Mouse (Mus musculus) kidney, postnatal 0 days (tissue): ENCODE results near the gene Lbh. TPM values are rescaled to one million over a fixed set of nuclear protein-coding genes. Genes with fewer than 3 reads are reported as not detected.

ENCODE experiments used
- ATAC-seq: fragments of 200-750 bp; cut with Nextera tagmentation; replicated peaks from 2 replicates; pipeline ENCODE4 v1.8.0; 2017; ENCODE audit warnings: low read depth, moderate number of reproducible peaks, moderate TSS enrichment, moderate library complexity; ENCODE audit not compliant: low FRiP score
- DNase-seq: peaks from one replicate; pipeline ENCODE4 v3.0.0-alpha.2; 2016; ENCODE audit warnings: low spot score
- H3K27ac ChIP-seq: fragments of 300-500 bp; sonication (generic); 2 replicates; pipeline ENCODE4 v1.5.1; 2014; ENCODE audit warnings: mild to moderate bottlenecking
- H3K27me3 ChIP-seq: fragments of 300-500 bp; sonication (generic); 2 replicates; pipeline ENCODE4 v1.6.1; 2014; ENCODE audit warnings: low read length, mixed read lengths; ENCODE audit not compliant: insufficient read depth
- H3K36me3 ChIP-seq: fragments of 300-500 bp; sonication (generic); 2 replicates; pipeline ENCODE4 v1.6.1; 2014; ENCODE audit warnings: low read length, mixed read lengths; ENCODE audit not compliant: insufficient read depth
- H3K4me1 ChIP-seq: fragments of 300-500 bp; sonication (generic); replicated peaks from 2 replicates; pipeline ENCODE4 v1.6.1; 2014; ENCODE audit warnings: antibody characterized with exemption, low read length, mixed read lengths; ENCODE audit not compliant: insufficient read depth
- H3K4me2 ChIP-seq: fragments of 300-500 bp; sonication (generic); 2 replicates; pipeline ENCODE4 v1.6.1; 2014; ENCODE audit warnings: mild to moderate bottlenecking, low read length, moderate library complexity, mixed read lengths
- H3K4me3 ChIP-seq: fragments of 300-500 bp; sonication (generic); replicated peaks from 2 replicates; pipeline ENCODE4 v1.5.1; 2014; ENCODE audit warnings: low read depth, low read length
- H3K9ac ChIP-seq: fragments of 300-500 bp; sonication (generic); 2 replicates; pipeline ENCODE4 v1.6.1; 2014; ENCODE audit warnings: low read depth, low read length
- H3K9me3 ChIP-seq: fragments of 300-500 bp; sonication (generic); replicated peaks from 2 replicates; pipeline ENCODE4 v1.6.1; 2016; ENCODE audit warnings: low read length, inconsistent platforms, mixed read lengths
- CTCF ChIP-seq: IDR thresholded peaks from 2 replicates; pipeline ENCODE4 v1.5.1; 2016; ENCODE audit warnings: antibody characterized with exemption, low read depth, mild to moderate bottlenecking, moderate library complexity
- WGBS: fragments of 180-500 bp; shearing (Covaris S2); extraction: QIAGEN DNeasy Blood & Tissue Kit; methylation state at CpG from one replicate; pipeline ENCODE4 v1.1.7; 2014; 5-methylcytosine and 5-hydroxymethylcytosine counted together
- polyA plus RNA-seq: library from polyadenylated mRNA; unstranded; fragments of >200 nt; fragmentation: Nextera tagmentation; extraction: Ambion mirVana; gene quantifications from 2 replicates; pipeline ENCODE4 v1.2.1, GENCODE M21; 2015

The Lbh gene
- polyA plus RNA-seq, 1 experiment from 2014 or later, result 8.9 TPM

DNA sequence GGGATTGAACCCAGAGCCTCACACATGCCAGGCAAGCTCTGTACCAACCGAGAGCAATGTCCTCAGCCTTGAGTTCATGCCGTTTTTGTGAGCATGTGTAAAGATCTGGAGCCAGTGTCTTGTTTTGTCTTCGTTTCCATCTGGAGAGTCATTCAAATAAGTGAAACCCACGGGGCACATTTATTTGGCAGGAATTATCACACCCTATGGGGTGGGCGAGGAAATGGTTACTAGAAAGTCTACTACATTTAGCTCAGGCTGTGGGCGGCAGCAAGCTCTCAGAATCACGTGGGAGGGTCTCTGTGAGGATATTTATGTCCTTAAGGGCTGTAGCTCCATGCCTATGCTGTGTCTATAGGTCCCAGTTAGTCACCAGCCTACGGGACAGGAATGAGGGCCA lies 6.2 kb downstream of the Lbh start:
- Histone ChIP-seq H3K9ac (no peak overlapping the region), H3K4me1 (peaks cover 19% of the 10 kb centered on the region; the same call in 1 of the 2 replicates), H3K27ac (no peak overlapping the region), H3K4me2 (peak overlapping the region; percentile 49; the same call in 1 of the 2 replicates), H3K4me3 (no peak overlapping the region), H3K9me3 (no peaks in the 10 kb centered on the region), H3K27me3 (no peaks in the 10 kb centered on the region), H3K36me3 (no peaks in the 10 kb centered on the region)
- no peak for DNase-seq
- WGBS, result 55% methylated on average over 8 of the region's 8 CpGs
- no peak for TF ChIP-seq CTCF
- no peak for ATAC-seq

- H3K36me3 ChIP-seq, result no peaks in the 10 kb centered on the region
- no peak for TF ChIP-seq CTCF
- H3K9me3 ChIP-seq, result no peaks in the 10 kb centered on the region
- H3K4me3 ChIP-seq, result no peak overlapping the region
- no peaks in the 10 kb centered on the region for H3K27me3 ChIP-seq
- no peak for DNase-seq
- no peak overlapping the region for H3K9ac ChIP-seq
- WGBS, result 55% methylated on average over 6 of the region's 6 CpGs
- H3K4me2 ChIP-seq, result peak overlapping the region; percentile 17; the same call in 1 of the 2 replicates
- H3K27ac ChIP-seq, result peak overlapping the region; percentile 32; the same call in 1 of the 2 replicates
- no peak for ATAC-seq
- H3K4me1 ChIP-seq, result peaks cover 19% of the 10 kb centered on the region; the same call in 1 of the 2 replicates
Observed at GRCm38 (mm10) chr17:72925111-72925510, 7.0 kb downstream of the Lbh start.

- DNase-seq (peak; percentile 58), ATAC-seq (no peak; the same call in 1 of the 2 replicates)
- TF ChIP-seq CTCF, result no peak
- 41% methylated on average over 12 of the region's 12 CpGs for WGBS
- no peak overlapping the region for H3K4me3 ChIP-seq
- H3K9me3 ChIP-seq, result no peaks in the 10 kb centered on the region
- H3K36me3 ChIP-seq, result no peaks in the 10 kb centered on the region
- H3K4me1 ChIP-seq, result peaks cover 19% of the 10 kb centered on the region; the same call in 1 of the 2 replicates
- H3K4me2 ChIP-seq, result peak overlapping the region; percentile 17; the same call in 1 of the 2 replicates
- peak overlapping the region; percentile 65 for H3K27ac ChIP-seq
- no peak overlapping the region for H3K9ac ChIP-seq
- no peaks in the 10 kb centered on the region for H3K27me3 ChIP-seq
Observed at GRCm38 (mm10) chr17:72925804-72926617, 7.9 kb downstream of the Lbh start.

DNA sequence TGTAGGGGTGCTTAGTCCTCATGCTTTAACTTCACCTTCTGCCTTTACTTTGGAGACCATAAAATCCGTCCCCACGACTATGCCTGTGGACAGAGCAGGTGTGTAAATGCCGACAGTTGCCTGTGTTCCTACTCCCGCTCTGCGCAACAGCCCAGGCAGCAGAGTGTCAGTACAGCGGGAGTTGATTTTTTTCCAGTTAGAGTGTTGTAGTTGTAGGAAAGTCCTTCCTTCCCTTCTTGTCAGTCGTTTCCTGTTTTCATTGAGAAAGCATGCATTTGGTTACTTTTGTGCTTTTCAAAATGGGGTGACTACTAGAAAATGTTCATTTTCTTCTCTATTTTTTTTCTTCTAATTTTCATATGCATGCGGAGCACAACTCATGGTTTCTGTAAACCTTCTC lies 8.9 kb downstream of the Lbh start:
- no peak for DNase-seq
- no peak for ATAC-seq
- no peak overlapping the region for H3K9ac ChIP-seq
- 81% methylated on average over 8 of the region's 8 CpGs for WGBS
- no peaks in the 10 kb centered on the region for H3K9me3 ChIP-seq
- H3K4me1 ChIP-seq, result peaks cover 19% of the 10 kb centered on the region; the same call in 1 of the 2 replicates
- no peaks in the 10 kb centered on the region for H3K27me3 ChIP-seq
- peak overlapping the region; percentile 17; the same call in 1 of the 2 replicates for H3K4me2 ChIP-seq
- H3K27ac ChIP-seq, result no peak overlapping the region
- no peak overlapping the region for H3K4me3 ChIP-seq
- no peaks in the 10 kb centered on the region for H3K36me3 ChIP-seq
- TF ChIP-seq CTCF, result no peak

GRCm38 (mm10) chr17:72933116-72933515 lies 15.0 kb downstream of the Lbh start:
- no peak for TF ChIP-seq CTCF
- H3K4me1 ChIP-seq, result peaks cover 13% of the 10 kb centered on the region
- no peak overlapping the region for H3K4me3 ChIP-seq
- WGBS, result 90% methylated on average over 4 of the region's 4 CpGs
- no peaks in the 10 kb centered on the region for H3K9me3 ChIP-seq
- H3K36me3 ChIP-seq, result no peaks in the 10 kb centered on the region
- DNase-seq (no peak), ATAC-seq (no peak)
- H3K27me3 ChIP-seq, result no peaks in the 10 kb centered on the region
- H3K4me2 ChIP-seq, result no peak overlapping the region
- H3K27ac ChIP-seq, result no peak overlapping the region
- H3K9ac ChIP-seq, result no peak overlapping the region

GRCm38 (mm10) chr17:72934146-72934545 lies 16.0 kb downstream of the Lbh start:
- H3K27me3 ChIP-seq, result no peaks in the 10 kb centered on the region
- peak overlapping the region; percentile 31; the same call in 1 of the 2 replicates for H3K9ac ChIP-seq
- peak overlapping the region; percentile 34; the same call in 1 of the 2 replicates for H3K27ac ChIP-seq
- 49% methylated on average over 2 of the region's 2 CpGs for WGBS
- ATAC-seq (no peak), DNase-seq (no peak)
- no peaks in the 10 kb centered on the region for H3K9me3 ChIP-seq
- H3K4me2 ChIP-seq, result no peak overlapping the region
- TF ChIP-seq CTCF, result no peak
- no peaks in the 10 kb centered on the region for H3K36me3 ChIP-seq
- H3K4me3 ChIP-seq, result no peak overlapping the region
- H3K4me1 ChIP-seq, result peaks cover 13% of the 10 kb centered on the region
